Mouse (Mus musculus) embryonic facial prominence, embryonic 14.5 days (tissue): ENCODE measurements around the gene Necab3. TPM values are rescaled to one million over a fixed set of nuclear protein-coding genes. Genes with fewer than 3 reads are reported as not detected.
A peak's percentile ranks its signal among the peaks of the same experiment; 100 is the strongest.

Experiments
- ATAC-seq: fragments of 200-750 bp; cut with Nextera tagmentation; 2 replicates; pipeline ENCODE4 v1.8.0; 2017; ENCODE audit warnings: low read depth, moderate number of reproducible peaks, moderate TSS enrichment
- DNase-seq: peaks from one replicate; pipeline ENCODE4 v3.0.0-alpha.2; 2015; ENCODE audit warnings: low spot score
- H3K27ac ChIP-seq: fragments of 300-500 bp; sonication (generic); replicated peaks from 2 replicates; pipeline ENCODE4 v1.5.1; 2014; ENCODE audit warnings: low read depth, mild to moderate bottlenecking, low read length, moderate library complexity
- H3K27me3 ChIP-seq: fragments of 300-500 bp; sonication (generic); replicated peaks from 2 replicates; pipeline ENCODE4 v1.6.1; 2014; ENCODE audit warnings: low read length; ENCODE audit not compliant: control insufficient read depth, insufficient read depth
- H3K36me3 ChIP-seq: fragments of 300-500 bp; sonication (generic); 2 replicates; pipeline ENCODE4 v1.6.1; 2014; ENCODE audit warnings: low read length, mixed read lengths; ENCODE audit not compliant: control insufficient read depth, insufficient read depth
- H3K4me1 ChIP-seq: fragments of 300-500 bp; sonication (generic); 2 replicates; pipeline ENCODE4 v1.6.1; 2014; ENCODE audit warnings: antibody characterized with exemption, low read length; ENCODE audit not compliant: control insufficient read depth, insufficient read depth
- H3K4me2 ChIP-seq: fragments of 300-500 bp; sonication (generic); 2 replicates; pipeline ENCODE4 v1.6.1; 2014; ENCODE audit warnings: low read depth, mild to moderate bottlenecking, low read length, moderate library complexity, mixed read lengths
- H3K4me3 ChIP-seq: fragments of 300-500 bp; sonication (generic); 2 replicates; pipeline ENCODE4 v1.5.1; 2014; ENCODE audit warnings: low read depth, mild to moderate bottlenecking, low read length
- H3K9ac ChIP-seq: fragments of 300-500 bp; sonication (generic); 2 replicates; pipeline ENCODE4 v1.6.1; 2014; ENCODE audit warnings: low read depth, mild to moderate bottlenecking, low read length, moderate library complexity, mixed read lengths
- H3K9me3 ChIP-seq: fragments of 300-500 bp; sonication (generic); 2 replicates; pipeline ENCODE4 v1.6.1; 2016; ENCODE audit warnings: low read length; ENCODE audit not compliant: control insufficient read depth
- WGBS: fragments of 180-500 bp; shearing (Covaris S2); extraction: QIAGEN DNeasy Blood & Tissue Kit; methylation state at CpG from one replicate; pipeline ENCODE4 v1.1.7; 2014; 5-methylcytosine and 5-hydroxymethylcytosine counted together
- polyA plus RNA-seq: library from polyadenylated mRNA; unstranded; fragments of >200 nt; fragmentation: Nextera tagmentation; extraction: Ambion mirVana; gene quantifications from 2 replicates; pipeline ENCODE4 v1.2.1, GENCODE M21; 2014

Necab3 gene
- polyA plus RNA-seq, 1 experiment from 2014 or later, result 2.4 TPM

DNA sequence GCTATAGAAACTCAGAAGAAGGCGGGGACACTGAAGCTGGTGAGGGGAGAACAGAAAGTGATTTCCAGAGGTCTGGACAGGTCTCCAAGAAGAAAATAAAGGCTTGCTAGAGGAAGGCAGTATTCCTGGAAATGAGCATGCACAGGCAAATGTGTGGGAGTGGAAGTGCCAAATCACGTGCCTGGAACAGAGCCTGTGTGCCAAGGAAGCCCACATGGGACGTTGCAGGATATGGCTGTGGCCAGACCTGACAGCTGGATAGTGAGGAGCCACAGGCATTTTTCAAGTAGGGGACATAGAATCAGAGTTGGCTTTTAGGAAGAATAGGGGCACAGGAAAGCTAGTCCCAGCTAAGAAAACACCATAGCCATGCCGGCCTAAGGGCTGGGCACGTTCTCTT is 37.1 kb upstream of the Necab3 start:
- no peaks in the 10 kb centered on the region for H3K4me1 ChIP-seq
- DNase-seq (no peak), ATAC-seq (no peak)
- H3K4me2 ChIP-seq, result no peak overlapping the region
- WGBS, result 78% methylated on average over 5 of the region's 5 CpGs
- no peak overlapping the region for H3K9ac ChIP-seq
- no peak overlapping the region for H3K4me3 ChIP-seq
- H3K9me3 ChIP-seq, result no peaks in the 10 kb centered on the region
- no peak overlapping the region for H3K27ac ChIP-seq
- H3K36me3 ChIP-seq, result peaks cover 23% of the 10 kb centered on the region; the same call in 1 of the 2 replicates
- H3K27me3 ChIP-seq, result no peaks in the 10 kb centered on the region

GRCm38 (mm10) chr2:154593025-154593424 is 34.3 kb upstream of the Necab3 start:
- no peak for ATAC-seq
- Histone ChIP-seq H3K27me3 (no peaks in the 10 kb centered on the region), H3K4me1 (no peaks in the 10 kb centered on the region), H3K4me3 (no peak overlapping the region), H3K9ac (no peak overlapping the region), H3K36me3 (peaks cover 23% of the 10 kb centered on the region; the same call in 1 of the 2 replicates), H3K4me2 (no peak overlapping the region), H3K27ac (no peak overlapping the region), H3K9me3 (no peaks in the 10 kb centered on the region)
- 77% methylated on average over 3 of the region's 3 CpGs for WGBS
- DNase-seq, result no peak

- H3K4me1 ChIP-seq, result no peaks in the 10 kb centered on the region
- H3K9me3 ChIP-seq, result no peaks in the 10 kb centered on the region
- WGBS, result 82% methylated on average over 3 of the region's 3 CpGs
- H3K27me3 ChIP-seq, result no peaks in the 10 kb centered on the region
- no peak overlapping the region for H3K9ac ChIP-seq
- H3K4me2 ChIP-seq, result no peak overlapping the region
- no peak overlapping the region for H3K4me3 ChIP-seq
- peaks cover 35% of the 10 kb centered on the region; the same call in 1 of the 2 replicates for H3K36me3 ChIP-seq
- DNase-seq (no peak), ATAC-seq (no peak)
- H3K27ac ChIP-seq, result no peak overlapping the region
Observed at GRCm38 (mm10) chr2:154591239-154591638, 32.5 kb upstream of the Necab3 start.

GRCm38 (mm10) chr2:154589051-154589450 is 30.4 kb upstream of the Necab3 start:
- Histone ChIP-seq H3K4me1 (0 out of 2 replicates have a peak, but pooled peaks cover 8% of the 10 kb centered on the region), H3K36me3 (peaks cover 23% of the 10 kb centered on the region; the same call in 1 of the 2 replicates), H3K27ac (no peak overlapping the region), H3K4me3 (no peak overlapping the region), H3K9me3 (no peaks in the 10 kb centered on the region), H3K27me3 (no peaks in the 10 kb centered on the region), H3K9ac (no peak overlapping the region), H3K4me2 (no peak overlapping the region)
- WGBS, result 77% methylated on average over 4 of the region's 4 CpGs
- DNase-seq (peak; percentile 46), ATAC-seq (no peak)

DNA sequence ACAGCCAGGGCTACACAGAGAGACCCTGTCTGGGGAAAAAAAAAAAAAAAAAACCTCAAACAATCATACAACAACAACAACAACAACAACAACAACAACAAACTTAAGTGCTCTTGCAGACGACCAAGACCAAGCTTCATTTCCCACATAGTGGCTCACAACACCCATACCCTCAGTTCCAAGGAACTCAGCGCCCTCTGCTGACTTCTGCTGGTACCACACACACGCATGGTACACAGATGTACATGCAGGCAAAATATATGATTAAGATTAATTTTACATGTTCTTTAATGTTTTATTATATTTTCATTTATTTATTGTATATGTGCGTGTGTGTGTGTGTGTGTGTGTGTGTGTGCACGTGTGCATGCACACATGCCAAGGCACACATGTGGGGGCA is 27.7 kb upstream of the Necab3 start:
- DNase-seq (no peak), ATAC-seq (no peak)
- H3K27me3 ChIP-seq, result no peaks in the 10 kb centered on the region
- WGBS, result 74% methylated on average over 5 of the region's 5 CpGs
- no peak overlapping the region for H3K4me2 ChIP-seq
- H3K36me3 ChIP-seq, result peaks cover 12% of the 10 kb centered on the region; the same call in 1 of the 2 replicates
- H3K27ac ChIP-seq, result no peak overlapping the region
- no peaks in the 10 kb centered on the region for H3K9me3 ChIP-seq
- no peak overlapping the region for H3K9ac ChIP-seq
- H3K4me3 ChIP-seq, result no peak overlapping the region
- 0 out of 2 replicates have a peak, but pooled peaks cover 12% of the 10 kb centered on the region for H3K4me1 ChIP-seq

- no peak overlapping the region for H3K4me3 ChIP-seq
- H3K36me3 ChIP-seq, result peaks cover 12% of the 10 kb centered on the region; the same call in 1 of the 2 replicates
- DNase-seq, result no peak
- no peaks in the 10 kb centered on the region for H3K27me3 ChIP-seq
- no peaks in the 10 kb centered on the region for H3K9me3 ChIP-seq
- 66% methylated on average over 16 of the region's 17 CpGs for WGBS
- H3K4me2 ChIP-seq, result no peak overlapping the region
- no peak for ATAC-seq
- 0 out of 2 replicates have a peak, but pooled peaks cover 12% of the 10 kb centered on the region for H3K4me1 ChIP-seq
- no peak overlapping the region for H3K27ac ChIP-seq
- peak overlapping the region; percentile 8 for H3K9ac ChIP-seq
Observed at GRCm38 (mm10) chr2:154584931-154585601, 26.4 kb upstream of the Necab3 start.

GRCm38 (mm10) chr2:154583906-154584872 is 25.5 kb upstream of the Necab3 start:
- Histone ChIP-seq H3K4me3 (no peak overlapping the region), H3K27ac (no peak overlapping the region; the same call in 1 of the 2 replicates), H3K9me3 (no peaks in the 10 kb centered on the region), H3K4me2 (no peak overlapping the region), H3K9ac (no peak overlapping the region), H3K27me3 (no peaks in the 10 kb centered on the region), H3K4me1 (0 out of 2 replicates have a peak, but pooled peaks cover 12% of the 10 kb centered on the region), H3K36me3 (peaks cover 12% of the 10 kb centered on the region; the same call in 1 of the 2 replicates)
- WGBS, result 53% methylated on average over 15 of the region's 15 CpGs
- DNase-seq (peak; percentile 86), ATAC-seq (peak; percentile 81)

GRCm38 (mm10) chr2:154581421-154581820 is 22.7 kb upstream of the Necab3 start:
- H3K27me3 ChIP-seq, result no peaks in the 10 kb centered on the region
- H3K4me1 ChIP-seq, result 0 out of 2 replicates have a peak, but pooled peaks cover 12% of the 10 kb centered on the region
- H3K9ac ChIP-seq, result no peak overlapping the region
- no peak overlapping the region for H3K4me2 ChIP-seq
- no peak overlapping the region for H3K4me3 ChIP-seq
- WGBS, result 96% methylated on average over 1 of the region's 1 CpGs
- DNase-seq (no peak), ATAC-seq (no peak)
- no peaks in the 10 kb centered on the region for H3K9me3 ChIP-seq
- H3K27ac ChIP-seq, result no peak overlapping the region
- H3K36me3 ChIP-seq, result peaks cover under 1% of the 10 kb centered on the region; the same call in 1 of the 2 replicates
